Mouse (Mus musculus) layer of hippocampus, adult 9-11 months (tissue): Measurements from ENCODE around the gene Tdg.

ENCODE experiments used
- DNase-seq: peaks from one replicate; pipeline ENCODE4 v3.0.0; 2022

Gene Tdg

DNA sequence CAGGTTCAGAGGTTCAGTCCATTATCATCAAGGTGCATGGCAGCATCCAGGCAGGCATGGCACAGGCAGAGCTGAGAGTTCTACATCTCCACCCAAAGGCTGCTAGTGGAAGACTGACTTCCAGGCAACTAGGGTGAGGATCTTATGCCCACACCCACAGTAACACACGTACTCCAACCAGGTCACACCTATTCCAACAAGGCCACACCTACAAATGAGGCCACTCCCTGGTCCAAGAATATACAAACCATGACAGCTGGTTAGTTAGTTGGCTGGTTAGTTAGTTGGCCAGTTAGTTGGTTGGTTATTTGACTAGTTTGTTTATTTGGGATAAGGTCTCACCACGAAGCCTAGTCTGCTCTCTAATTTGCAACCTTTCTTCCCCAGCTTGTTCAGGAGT, 33.7 kb downstream of the Tdg start:
- DNase-seq = no peak

- DNase-seq = no peak
These were observed 36.3 kb downstream of the Tdg start for GRCm38 (mm10) chr10:82665951-82666350.

DNA sequence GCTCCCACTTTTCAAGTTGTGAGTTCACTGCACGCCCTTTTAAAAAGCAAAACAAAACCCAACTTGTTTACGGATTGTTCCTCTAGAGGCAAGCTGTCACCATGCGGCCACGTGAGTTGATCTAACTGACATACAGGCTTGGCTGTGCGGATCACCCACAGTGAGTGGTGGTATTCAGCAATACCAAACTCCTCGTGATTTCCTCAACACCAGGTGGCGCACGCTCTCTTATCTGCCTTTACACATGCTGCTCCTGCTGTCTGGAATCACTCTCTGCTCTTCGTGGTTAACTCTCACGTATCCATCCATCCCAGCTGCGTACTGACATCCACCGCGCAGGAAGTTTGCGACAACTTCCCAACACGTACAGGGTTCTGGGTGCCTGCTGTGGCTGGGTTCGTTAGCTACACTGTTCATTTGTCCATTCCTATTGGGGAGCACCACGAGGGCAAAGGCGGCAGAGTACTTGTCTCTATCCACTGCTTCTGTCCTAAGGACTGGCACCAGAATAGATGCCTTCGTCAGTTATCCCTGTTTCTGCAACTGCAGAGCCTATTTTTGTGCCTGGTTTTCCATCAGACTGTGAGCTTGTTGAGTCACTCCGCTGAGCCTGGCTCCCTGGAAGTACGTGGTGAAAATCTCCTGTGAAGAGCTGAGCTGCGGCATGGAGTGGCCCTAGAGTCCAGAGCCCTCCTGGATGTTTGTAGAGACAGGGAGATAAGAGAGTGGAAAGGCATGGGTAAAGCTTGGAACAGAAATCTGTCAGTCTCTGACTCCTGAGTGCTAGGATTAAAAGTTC, 37.0 kb downstream of the Tdg start:
- DNase-seq = peak; percentile 90

GRCm38 (mm10) chr10:82670205-82670604, 40.6 kb downstream of the Tdg start:
- no peak for DNase-seq

GRCm38 (mm10) chr10:82676949-82677348, 47.3 kb downstream of the Tdg start:
- peak; percentile 65 for DNase-seq

GRCm38 (mm10) chr10:82680769-82681168, 51.1 kb downstream of the Tdg start:
- peak; percentile 92 for DNase-seq

GRCm38 (mm10) chr10:82681639-82682038, 52.0 kb downstream of the Tdg start:
- DNase-seq = peak; percentile 48

DNA sequence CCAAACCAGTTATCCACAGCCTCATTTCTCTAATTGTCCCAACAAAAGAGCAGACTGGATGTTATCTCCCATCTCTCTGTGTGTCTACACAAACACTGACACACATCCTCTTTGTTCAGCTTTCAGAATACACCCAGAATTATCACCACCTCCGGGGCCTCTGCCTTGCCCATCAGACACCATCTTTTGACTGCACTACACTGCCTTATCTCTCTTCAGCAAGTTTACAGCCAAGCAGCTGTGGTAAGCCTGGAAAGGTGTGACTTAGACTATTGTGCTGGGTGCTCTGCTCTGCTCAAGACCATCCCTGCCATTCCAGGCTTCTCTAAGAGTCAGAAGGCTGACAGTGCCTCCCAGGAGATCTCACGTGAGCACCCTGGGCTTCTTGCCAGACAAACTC, 55.8 kb downstream of the Tdg start:
- no peak for DNase-seq

- DNase-seq = peak; percentile 62
These were observed 60.1 kb downstream of the Tdg start for GRCm38 (mm10) chr10:82689681-82690211.

DNA sequence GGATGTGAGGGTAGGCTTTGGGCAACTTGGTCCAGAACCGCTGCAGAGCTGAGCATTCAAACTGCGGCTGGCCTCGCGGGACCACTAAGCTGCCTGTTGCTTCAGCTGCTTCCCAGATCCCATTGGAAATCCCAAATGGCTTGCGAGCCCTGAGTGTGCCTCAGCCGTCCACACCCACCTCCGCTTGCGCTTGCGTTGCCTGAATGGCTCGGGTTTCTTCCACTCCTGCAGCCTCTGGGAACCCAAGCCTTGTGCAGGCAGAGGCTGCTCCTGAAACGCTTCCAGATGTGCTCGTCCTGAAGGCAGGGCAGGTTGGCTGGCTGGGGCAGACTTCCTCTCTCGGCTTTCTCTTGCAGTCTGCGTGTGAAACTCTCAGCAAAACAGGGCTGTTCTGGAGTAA, 60.9 kb downstream of the Tdg start, which contains the start of gene Glt8d2:
Gene Glt8d2, minus strand, starts transcription at position 157 of the 400 bp plus-strand sequence.
- peak; percentile 38 for DNase-seq

GRCm38 (mm10) chr10:82695956-82696355, 66.3 kb downstream of the Tdg start, which contains the start of gene Hcfc2:
TSS of gene Hcfc2 (plus strand) at chr10:82696160.
- DNase-seq = no peak

- no peak for DNase-seq
These were observed 66.9 kb downstream of the Tdg start for GRCm38 (mm10) chr10:82696453-82697079.

DNA sequence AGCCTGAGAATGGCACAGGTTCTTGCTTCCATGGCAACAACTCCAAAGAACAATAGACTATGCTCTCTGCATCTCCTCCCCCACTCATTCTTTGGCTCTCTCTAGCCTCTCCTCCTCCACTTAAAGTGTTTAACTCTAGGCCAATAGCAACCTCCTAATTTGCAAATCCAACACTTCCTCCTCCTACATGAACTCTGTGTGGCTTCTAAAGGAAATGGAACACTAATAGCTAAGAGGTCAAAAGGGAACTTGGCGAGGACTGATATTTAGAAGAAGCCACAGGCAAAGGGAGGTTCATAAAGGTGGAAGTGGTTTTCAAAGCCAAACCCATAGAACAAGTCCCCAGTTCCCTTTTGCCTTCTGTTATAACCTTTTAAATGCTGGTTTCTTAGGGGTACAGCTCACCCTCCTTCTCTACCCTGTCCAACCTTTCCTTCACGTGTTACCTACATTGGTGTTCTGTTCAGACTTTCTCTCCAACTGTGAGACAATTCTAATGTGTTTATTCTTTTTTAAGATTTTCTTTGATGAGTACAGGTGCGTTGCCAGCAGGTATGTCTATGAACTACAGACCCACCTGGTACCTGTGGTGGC, 67.8 kb downstream of the Tdg start:
- DNase-seq = no peak

GRCm38 (mm10) chr10:82698712-82699261, 69.2 kb downstream of the Tdg start:
- peak; percentile 86 for DNase-seq

DNA sequence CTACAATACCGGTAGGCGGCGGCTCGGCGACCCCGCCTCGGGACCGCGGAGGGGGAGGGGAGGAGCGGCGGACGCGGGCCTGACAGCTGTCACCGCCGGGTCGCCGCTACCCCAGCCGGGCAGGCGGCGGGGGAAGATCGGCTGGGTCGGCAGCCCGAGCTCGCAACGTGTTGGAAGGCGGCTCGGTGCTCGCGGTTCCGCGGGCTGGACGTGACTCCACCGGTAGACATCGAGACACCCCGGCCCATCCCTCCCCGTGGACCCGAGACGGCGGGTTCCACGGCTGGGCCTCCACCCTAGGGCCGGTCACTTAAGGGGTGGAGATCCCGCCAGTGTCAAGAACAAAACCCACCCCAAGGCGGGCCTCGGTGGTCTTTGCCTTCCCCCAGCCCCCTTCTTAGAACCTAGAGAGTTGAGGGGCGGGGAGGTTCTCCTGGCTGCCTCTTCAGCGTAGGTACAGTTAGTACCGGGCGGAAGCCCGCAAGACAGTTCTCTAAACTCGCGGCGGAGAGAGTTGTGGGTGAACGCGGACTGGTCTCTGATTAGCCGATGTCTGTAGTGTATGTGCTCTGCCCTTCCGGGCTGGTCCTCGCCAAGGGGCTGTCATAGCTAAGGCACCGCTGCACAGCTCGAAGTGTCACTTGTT, 69.8 kb downstream of the Tdg start:
- DNase-seq = no peak
